Mouse (Mus musculus): ENCODE measurements at regions not wholly inside any gene's neighbourhood (a gene's known extent, or its start where the extent isn't known, plus 50 kb on each side); places are given as distances from the start of the nearest gene placed in this dataset.
"Not testable (repeated sequence)": the region's sequence is repeated elsewhere in the genome, so short reads cannot be mapped to it uniquely, and the experiment has no call there.

- Histone ChIP-seq H3K4me1 (peaks cover 5% of the 10 kb centered on the region; the same call in 1 of the 2 replicates), H3K9ac (no peak overlapping the region), H3K27ac (0 out of 2 replicates have a peak overlapping the region, but pooled peaks have one; percentile 6), H3K36me3 (no peaks in the 10 kb centered on the region), H3K27me3 (no peaks in the 10 kb centered on the region), H3K4me2 (no peak overlapping the region), H3K9me3 (replicated peaks) (no peaks in the 10 kb centered on the region), H3K4me3 (replicated peaks) (no peak overlapping the region)
- ATAC-seq (replicated peaks; ENCODE audit: low FRiP score) = peak; percentile 44; the same call in 1 of the 2 replicates
- 75% methylated on average over 8 of the region's 8 CpGs for WGBS
These were observed 94.0 kb downstream of the Gm5426 start for GRCm38 (mm10) chr10:96230391-96230790.

- no peaks in the 10 kb centered on the region for H3K27me3 ChIP-seq
- no peak for ATAC-seq (replicated peaks; ENCODE audit: low FRiP score)
- no peak overlapping the region for H3K4me2 ChIP-seq
- 82% methylated on average over 6 of the region's 6 CpGs for WGBS
- no peaks in the 10 kb centered on the region for H3K36me3 ChIP-seq
- H3K27ac ChIP-seq = no peak overlapping the region
- H3K9me3 ChIP-seq (replicated peaks) = no peaks in the 10 kb centered on the region
- H3K9ac ChIP-seq = no peak overlapping the region
- peaks cover 5% of the 10 kb centered on the region; the same call in 1 of the 2 replicates for H3K4me1 ChIP-seq
- no peak overlapping the region for H3K4me3 ChIP-seq (replicated peaks)
These were observed 94.9 kb downstream of the Gm5426 start for GRCm38 (mm10) chr10:96231309-96231708.

- Histone ChIP-seq H3K4me1 (peaks cover 5% of the 10 kb centered on the region; the same call in 1 of the 2 replicates), H3K27ac (no peak overlapping the region), H3K4me3 (replicated peaks) (no peak overlapping the region), H3K4me2 (no peak overlapping the region), H3K27me3 (no peaks in the 10 kb centered on the region), H3K9ac (no peak overlapping the region), H3K9me3 (replicated peaks) (no peaks in the 10 kb centered on the region), H3K36me3 (no peaks in the 10 kb centered on the region)
- WGBS = 43% methylated on average over 1 of the region's 1 CpGs
- ATAC-seq (replicated peaks; ENCODE audit: low FRiP score) = no peak
These were observed 96.5 kb downstream of the Gm5426 start for GRCm38 (mm10) chr10:96232889-96233288.

GRCm38 (mm10) chr10:96234564-96235412 lies 98.4 kb downstream of the Gm5426 start:
- H3K27me3 ChIP-seq = no peaks in the 10 kb centered on the region
- H3K4me2 ChIP-seq = no peak overlapping the region
- no peaks in the 10 kb centered on the region for H3K9me3 ChIP-seq (replicated peaks)
- no peaks in the 10 kb centered on the region for H3K36me3 ChIP-seq
- 34% methylated on average over 10 of the region's 10 CpGs for WGBS
- ATAC-seq (replicated peaks; ENCODE audit: low FRiP score) = peak; percentile 92
- peaks cover 5% of the 10 kb centered on the region; the same call in 1 of the 2 replicates for H3K4me1 ChIP-seq
- no peak overlapping the region for H3K4me3 ChIP-seq (replicated peaks)
- peak overlapping the region; percentile 66; the same call in 1 of the 2 replicates for H3K27ac ChIP-seq
- no peak overlapping the region for H3K9ac ChIP-seq

- WGBS = 88% methylated on average over 4 of the region's 4 CpGs
These were observed 99.6 kb downstream of the Gm5426 start for GRCm38 (mm10) chr10:96236031-96236430.

GRCm38 (mm10) chr10:96236777-96237373 lies 100.5 kb downstream of the Gm5426 start:
- ATAC-seq (replicated peaks; ENCODE audit: low FRiP score) = no peak
- Histone ChIP-seq H3K4me1 (peaks cover 5% of the 10 kb centered on the region; the same call in 1 of the 2 replicates), H3K4me3 (replicated peaks) (no peak overlapping the region), H3K36me3 (no peaks in the 10 kb centered on the region), H3K27me3 (no peaks in the 10 kb centered on the region), H3K9me3 (replicated peaks) (peaks cover 7% of the 10 kb centered on the region; the same call in 1 of the 2 replicates), H3K9ac (no peak overlapping the region), H3K4me2 (no peak overlapping the region), H3K27ac (no peak overlapping the region)
- 91% methylated on average over 6 of the region's 6 CpGs for WGBS

More at GRCm38 (mm10) chr10:96236031-96236430, 99.6 kb downstream of the Gm5426 start:
- H3K9ac ChIP-seq; H3K36me3 ChIP-seq; H3K27me3 ChIP-seq; H3K4me2 ChIP-seq; H3K4me3 ChIP-seq (replicated peaks); H3K4me1 ChIP-seq; H3K9me3 ChIP-seq (replicated peaks); ATAC-seq (replicated peaks; ENCODE audit: low FRiP score); H3K27ac ChIP-seq: not testable (repeated sequence)

- whole genome bisulfite sequencing = 91% methylated on average over 5 of the region's 5 CpGs
- H3K9ac ChIP-seq = no peak overlapping the region
- H3K27me3 ChIP-seq = no peaks in the 10 kb centered on the region
- no peaks in the 10 kb centered on the region for H3K36me3 ChIP-seq
- no peak overlapping the region for H3K4me3 ChIP-seq (replicated peaks)
- H3K4me1 ChIP-seq = peaks cover 5% of the 10 kb centered on the region; the same call in 1 of the 2 replicates
- H3K4me2 ChIP-seq = no peak overlapping the region
- H3K27ac ChIP-seq = no peak overlapping the region
- peaks cover 8% of the 10 kb centered on the region; the same call in 1 of the 2 replicates for H3K9me3 ChIP-seq (replicated peaks)
- ATAC-seq (replicated peaks; ENCODE audit: low FRiP score) = no peak
These were observed 101.2 kb downstream of the Gm5426 start for GRCm38 (mm10) chr10:96237572-96238130.

GRCm38 (mm10) chr10:96238251-96238650 lies 101.8 kb downstream of the Gm5426 start:
- Histone ChIP-seq H3K4me3 (replicated peaks) (no peak overlapping the region), H3K9me3 (replicated peaks) (peaks cover 8% of the 10 kb centered on the region; the same call in 1 of the 2 replicates), H3K27me3 (no peaks in the 10 kb centered on the region), H3K4me2 (no peak overlapping the region), H3K27ac (no peak overlapping the region), H3K9ac (no peak overlapping the region), H3K36me3 (no peaks in the 10 kb centered on the region), H3K4me1 (peaks cover 5% of the 10 kb centered on the region; the same call in 1 of the 2 replicates)
- 86% methylated on average over 4 of the region's 4 CpGs for WGBS
- ATAC-seq (replicated peaks; ENCODE audit: low FRiP score) = no peak

- peaks cover 8% of the 10 kb centered on the region; the same call in 1 of the 2 replicates for H3K9me3 ChIP-seq (replicated peaks)
- ATAC-seq (replicated peaks; ENCODE audit: low FRiP score) = no peak
- 57% methylated on average over 3 of the region's 3 CpGs for WGBS
These were observed 102.4 kb downstream of the Gm5426 start for GRCm38 (mm10) chr10:96238850-96239249.

GRCm38 (mm10) chr10:96240591-96240990 lies 104.2 kb downstream of the Gm5426 start:
- no peaks in the 10 kb centered on the region for H3K36me3 ChIP-seq
- H3K4me2 ChIP-seq = no peak overlapping the region
- no peaks in the 10 kb centered on the region for H3K4me1 ChIP-seq
- H3K9me3 ChIP-seq (replicated peaks) = peaks cover 8% of the 10 kb centered on the region; the same call in 1 of the 2 replicates
- H3K9ac ChIP-seq = no peak overlapping the region
- no peak overlapping the region for H3K4me3 ChIP-seq (replicated peaks)
- no peak overlapping the region for H3K27ac ChIP-seq
- 90% methylated on average over 4 of the region's 4 CpGs for WGBS
- no peaks in the 10 kb centered on the region for H3K27me3 ChIP-seq
- ATAC-seq (replicated peaks; ENCODE audit: low FRiP score) = no peak

More at GRCm38 (mm10) chr10:96238850-96239249, 102.4 kb downstream of the Gm5426 start:
- Histone ChIP-seq H3K27ac (no peak overlapping the region), H3K36me3 (no peaks in the 10 kb centered on the region), H3K4me2 (no peak overlapping the region), H3K4me3 (replicated peaks) (no peak overlapping the region), H3K4me1 (peaks cover 5% of the 10 kb centered on the region; the same call in 1 of the 2 replicates), H3K9ac (no peak overlapping the region), H3K27me3 (no peaks in the 10 kb centered on the region)

- no peak for ATAC-seq (replicated peaks; ENCODE audit: low FRiP score)
- Histone ChIP-seq H3K9ac (no peak overlapping the region), H3K4me2 (no peak overlapping the region), H3K27me3 (no peaks in the 10 kb centered on the region), H3K9me3 (replicated peaks) (no peaks in the 10 kb centered on the region; the same call in 1 of the 2 replicates), H3K4me1 (no peaks in the 10 kb centered on the region), H3K4me3 (replicated peaks) (no peak overlapping the region), H3K27ac (no peak overlapping the region), H3K36me3 (no peaks in the 10 kb centered on the region)
These were observed 117.3 kb downstream of the Gm5426 start for GRCm38 (mm10) chr10:96253671-96254070.
